Mouse (Mus musculus) ES-E14 (cell line): ENCODE data around the gene Lyst.

Source experiments
- HCFC1 ChIP-seq: IDR thresholded peaks from 2 replicates; pipeline ENCODE4 v1.6.1; 2012; ENCODE audit warnings: low read length, inconsistent platforms, borderline replicate concordance; ENCODE audit not compliant: insufficient read depth
- MAFK ChIP-seq: IDR thresholded peaks from 2 replicates; pipeline ENCODE4 v1.6.1; 2014; ENCODE audit warnings: mild to moderate bottlenecking, low read depth, low read length, inconsistent platforms; ENCODE audit not compliant: insufficient read depth
- ZC3H11A ChIP-seq: IDR thresholded peaks from 2 replicates; pipeline ENCODE4 v1.6.1; 2012; ENCODE audit warnings: low read depth, mild to moderate bottlenecking, inconsistent platforms, low read length, borderline replicate concordance

DNA sequence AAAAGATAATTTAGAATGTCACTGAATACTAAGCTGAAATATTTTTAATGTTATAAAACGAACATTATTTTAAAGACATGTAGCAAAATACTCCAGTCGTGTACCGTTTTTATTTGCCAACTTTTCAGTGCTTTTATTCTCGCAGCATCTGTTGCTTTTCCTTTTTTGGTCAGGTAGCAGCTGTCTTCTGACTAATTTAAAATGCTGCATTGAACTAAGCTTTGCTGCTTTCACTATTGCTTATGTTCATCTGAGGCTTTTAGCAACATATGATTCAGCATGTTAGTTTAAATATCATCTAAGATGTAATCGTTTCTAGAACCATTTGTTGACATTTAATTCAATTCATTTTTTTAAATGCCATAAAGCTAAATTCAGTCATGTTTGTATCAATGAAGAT is 113.3 kb downstream of the Lyst start:
- TF ChIP-seq ZC3H11A = no peak
- TF ChIP-seq MAFK = no peak
- no peak for TF ChIP-seq HCFC1
